Mouse (Mus musculus) kidney, postnatal 14 days (tissue): ENCODE data around the gene Vmn1r219.
A peak's percentile ranks its signal among the peaks of the same experiment; 100 is the strongest.
"Not testable (repeated sequence)": the region's sequence is repeated elsewhere in the genome, so short reads cannot be mapped to it uniquely, and the experiment has no call there.

Experiments
- DNase-seq: peaks from one replicate; pipeline ENCODE4 v3.0.0; 2022; ENCODE audit warnings: mixed read lengths

Vmn1r219 gene

DNA sequence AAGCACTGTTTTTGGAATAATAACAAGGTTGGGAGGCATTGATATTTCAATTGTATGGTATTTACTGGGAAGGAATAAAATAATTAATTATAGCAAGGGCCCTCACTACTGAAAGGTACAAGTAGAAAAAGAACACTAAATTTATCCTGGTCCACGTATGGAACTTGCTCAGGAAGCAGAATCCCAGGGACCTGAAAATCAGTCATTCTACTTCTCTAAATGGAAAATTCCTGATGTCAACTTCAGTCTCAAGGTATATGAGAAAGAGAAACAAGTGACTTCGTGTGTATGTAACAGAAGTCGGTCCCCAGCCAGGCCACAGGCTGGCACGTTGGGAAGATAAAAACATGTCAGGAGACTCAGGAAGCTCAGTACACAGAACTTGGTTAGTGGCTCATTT, at the start of gene Vmn1r219:
TSS of gene Vmn1r219 (plus strand) at position 301 of the 400 bp plus-strand sequence.
- DNase-seq = no peak

DNA sequence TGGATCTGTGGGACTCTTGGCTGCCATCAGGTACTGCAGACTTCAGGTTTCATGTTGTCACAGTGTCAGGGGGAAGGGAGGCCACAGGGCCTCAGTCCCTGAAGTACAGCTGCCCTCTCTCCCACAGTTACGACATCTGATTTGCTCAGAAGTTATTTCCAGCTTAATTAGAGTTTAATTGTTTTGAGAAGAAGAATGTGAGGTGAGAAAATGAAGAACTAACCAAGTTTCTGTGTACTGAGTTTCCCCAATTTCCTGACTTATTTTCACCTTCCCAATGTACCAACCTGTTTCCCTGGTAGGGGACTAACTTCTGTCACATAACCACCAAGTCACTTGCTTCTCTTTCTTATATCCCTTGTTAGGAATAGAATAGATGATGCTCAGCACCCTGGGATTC, 41.0 kb upstream of the Vmn1r219 start, which contains the start of gene Vmn1r217:
TSS of gene Vmn1r217 (minus strand) at position 101 of the 400 bp plus-strand sequence.
- not testable (repeated sequence) for DNase-seq

DNA sequence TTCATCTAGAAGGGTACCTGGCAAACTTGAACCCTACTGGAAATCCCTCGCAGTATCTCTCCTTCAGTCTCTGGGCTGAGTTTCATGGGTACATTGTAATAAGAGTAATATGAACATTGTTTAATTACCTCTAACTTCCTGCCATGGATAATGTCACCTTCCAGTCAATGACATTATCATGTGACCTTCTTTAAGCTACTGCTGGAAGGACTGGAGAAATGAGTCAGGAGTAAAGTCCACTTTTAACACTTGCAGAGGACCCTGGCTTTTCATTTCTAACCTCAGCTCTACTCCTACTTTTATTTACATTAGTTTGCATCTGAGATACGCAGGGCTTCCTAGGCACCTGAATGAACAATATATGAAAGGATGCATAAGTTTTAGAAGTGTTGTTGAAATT, 38.5 kb upstream of the Vmn1r219 start:
- no peak for DNase-seq

DNA sequence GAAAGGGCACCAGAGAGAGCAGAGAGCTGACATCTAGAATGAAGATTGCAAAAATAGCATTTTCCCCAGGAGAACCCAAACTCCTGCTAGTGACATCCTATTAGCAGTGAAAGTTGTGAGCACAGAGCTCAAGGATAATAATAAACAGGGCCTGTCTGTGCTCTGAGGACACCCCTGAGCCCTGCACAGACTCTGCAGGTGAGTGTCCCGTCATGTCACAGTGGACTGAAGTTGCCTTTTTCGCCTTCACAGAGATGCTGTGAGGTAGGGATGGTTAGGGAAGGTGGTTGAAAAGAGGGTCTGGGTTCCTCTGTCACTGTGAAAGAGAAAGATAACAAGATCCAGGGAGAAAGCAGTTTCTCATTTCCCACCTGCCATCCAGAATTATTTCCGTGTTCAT, 26.0 kb upstream of the Vmn1r219 start, which contains the start of gene Vmn1r218:
TSS of gene Vmn1r218 (plus strand) at position 57 of the 400 bp plus-strand sequence.
- DNase-seq = no peak

DNA sequence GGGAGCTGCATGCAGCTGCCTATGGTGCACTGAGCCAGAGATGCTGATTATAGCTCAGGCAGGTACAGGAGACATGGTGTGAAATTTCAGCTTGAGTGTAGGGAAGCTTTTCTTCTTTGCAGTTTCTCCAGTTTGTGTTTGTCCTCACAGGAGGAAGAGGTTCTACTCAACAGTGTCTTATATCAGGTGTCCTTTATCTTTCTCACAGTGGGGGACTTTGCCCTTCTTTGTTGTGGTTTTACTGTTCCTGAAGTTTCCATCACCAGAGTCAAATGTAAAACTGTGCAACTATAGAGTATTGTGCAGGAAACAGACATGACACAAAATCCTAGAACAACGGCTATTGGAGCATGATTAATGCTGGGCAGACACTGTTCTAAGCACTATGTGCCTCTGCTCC, 25.6 kb upstream of the Vmn1r219 start:
- no peak for DNase-seq

DNA sequence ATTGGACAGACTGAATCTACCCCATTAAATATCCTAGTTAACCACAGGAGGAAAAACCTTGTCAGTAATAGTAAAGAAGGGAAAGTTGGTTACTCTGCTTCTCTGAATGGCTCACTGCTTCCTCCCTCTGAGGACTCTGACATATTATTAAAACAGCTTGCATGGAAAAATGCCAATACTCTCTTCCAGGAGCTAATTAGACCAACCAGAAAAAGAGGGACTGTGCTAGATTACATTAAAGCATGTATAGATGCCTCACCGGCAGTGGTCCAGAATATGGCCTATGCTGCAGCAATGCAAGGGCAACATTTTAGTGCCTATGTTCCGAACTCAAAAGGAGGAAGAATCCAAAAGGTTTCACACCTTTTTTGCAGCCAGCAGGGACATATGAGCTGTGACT, 20.2 kb upstream of the Vmn1r219 start:
- DNase-seq = no peak

DNA sequence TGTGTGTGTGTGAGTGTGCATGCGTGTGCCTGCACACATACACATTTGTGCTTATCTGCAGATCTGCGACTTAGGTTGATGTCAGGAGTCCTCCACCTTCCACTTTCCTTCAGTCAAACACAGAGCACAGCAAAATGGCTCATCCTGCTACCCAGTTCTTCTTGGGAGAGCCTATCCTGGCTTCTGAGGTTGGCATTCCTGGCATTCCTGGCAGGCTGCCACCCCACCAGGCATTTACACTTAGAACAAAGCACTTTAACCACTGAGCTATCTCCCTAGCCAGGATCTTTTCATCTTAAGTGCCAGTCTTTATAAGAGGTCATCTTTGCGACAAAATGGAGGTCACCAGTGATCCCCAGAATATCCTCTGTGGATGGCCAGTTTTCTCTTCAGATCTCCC, 1.3 kb upstream of the Vmn1r219 start:
- DNase-seq = peak; percentile 43

DNA sequence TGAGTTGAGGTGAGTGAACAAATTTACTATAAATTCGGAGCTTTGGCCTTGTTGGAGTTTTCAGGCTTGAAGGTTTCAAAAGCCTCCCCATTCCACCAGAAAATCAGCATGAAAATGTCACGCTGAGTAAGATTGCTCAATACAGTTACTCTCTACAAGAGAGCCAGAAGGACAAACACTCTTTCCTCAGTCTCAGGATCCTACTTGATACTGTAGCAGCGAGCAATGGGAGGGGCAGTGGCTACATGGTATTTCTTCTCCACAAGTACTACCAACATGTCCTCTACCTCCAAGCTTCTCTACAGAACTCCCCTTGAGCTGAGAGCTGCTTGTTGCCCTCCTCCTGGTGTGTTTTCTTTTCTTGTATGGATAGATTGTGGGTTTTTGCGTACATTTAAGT, 7.4 kb downstream of the Vmn1r219 start:
- not testable (repeated sequence) for DNase-seq

DNA sequence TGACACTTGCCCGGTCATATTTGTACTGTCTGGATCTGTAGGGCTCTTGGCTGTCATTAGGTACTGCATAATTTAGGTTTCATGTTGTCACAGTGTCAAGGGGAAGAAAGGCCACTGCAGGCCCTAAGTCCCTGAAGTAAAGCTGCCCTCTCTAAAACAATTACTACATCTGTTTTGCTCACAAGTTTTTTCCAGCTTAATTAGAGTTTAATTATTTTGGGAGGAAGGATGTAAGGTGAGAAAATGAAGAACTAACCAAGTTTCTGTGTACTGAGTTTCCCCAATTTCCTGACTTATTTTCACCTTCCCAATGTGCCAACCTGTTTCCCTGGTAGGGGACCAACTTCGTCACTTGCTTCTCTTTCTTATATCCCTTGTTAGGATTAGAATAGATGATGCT, 28.8 kb downstream of the Vmn1r219 start, which contains the start of gene Vmn1r220:
TSS of gene Vmn1r220 (minus strand) at position 101 of the 400 bp plus-strand sequence.
- DNase-seq = no peak

DNA sequence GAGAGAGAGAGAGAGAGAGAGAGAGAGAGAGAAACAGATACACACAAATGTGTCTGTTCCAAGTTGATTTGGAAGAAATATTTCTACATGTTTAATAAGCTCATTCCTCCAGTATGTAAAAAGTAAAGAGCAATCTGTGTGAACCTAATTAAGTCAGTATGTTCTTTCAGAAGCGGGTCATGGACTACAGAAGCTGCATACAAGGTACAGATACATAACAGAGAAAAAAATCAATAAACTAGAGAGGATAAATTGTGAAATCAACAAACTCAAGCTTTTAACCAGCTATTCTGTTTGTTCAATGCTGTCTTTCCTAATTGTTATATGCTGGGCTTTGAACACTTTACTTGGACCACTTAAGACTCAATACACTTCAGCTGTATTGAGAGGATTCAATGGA, 44.8 kb downstream of the Vmn1r219 start:
- DNase-seq = not testable (repeated sequence)

DNA sequence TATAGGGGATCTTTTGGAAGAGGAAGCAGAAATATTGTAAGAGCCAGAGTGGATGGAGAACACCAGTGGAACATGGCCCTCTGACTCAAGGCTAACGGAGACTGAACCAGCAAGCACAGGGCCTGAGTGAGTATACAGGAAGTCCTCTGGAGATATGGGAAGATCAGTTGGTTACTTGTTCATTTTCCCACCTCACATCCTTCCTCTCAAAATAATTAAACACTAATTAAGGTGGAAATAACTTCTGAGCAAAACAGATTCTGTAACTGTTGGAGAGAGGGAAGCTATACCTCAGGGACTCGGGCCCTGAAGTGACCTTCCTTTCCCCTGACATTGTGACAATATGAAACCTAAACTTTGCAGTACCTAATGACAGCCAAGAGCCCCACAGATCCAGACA, 54.7 kb downstream of the Vmn1r219 start, which contains the start of gene Vmn1r221:
TSS of gene Vmn1r221 (plus strand) at position 301 of the 400 bp plus-strand sequence.
- not testable (repeated sequence) for DNase-seq
